Mouse (Mus musculus) embryonic facial prominence, embryonic 12.5 days (tissue): ENCODE measurements at regions not wholly inside any gene's neighbourhood (a gene's known extent, or its start where the extent isn't known, plus 50 kb on each side); places are given as distances from the start of the nearest gene placed in this dataset.
A peak's percentile ranks its signal among the peaks of the same experiment; 100 is the strongest.

Experiments
- ATAC-seq: fragments of 200-750 bp; cut with Nextera tagmentation; 2 replicates; pipeline ENCODE4 v1.8.0; 2017; ENCODE audit not compliant: insufficient number of reproducible peaks, insufficient read depth, low FRiP score, low TSS enrichment
- H3K27ac ChIP-seq: fragments of 300-500 bp; sonication (generic); 2 replicates; pipeline ENCODE4 v1.5.1; 2016; ENCODE audit warnings: mild to moderate bottlenecking
- H3K27me3 ChIP-seq: fragments of 300-500 bp; sonication (generic); 2 replicates; pipeline ENCODE4 v1.6.1; 2016; ENCODE audit warnings: mild to moderate bottlenecking, moderate library complexity
- H3K36me3 ChIP-seq: fragments of 300-500 bp; sonication (generic); 2 replicates; pipeline ENCODE4 v1.6.1; 2016; ENCODE audit warnings: mild to moderate bottlenecking
- H3K4me1 ChIP-seq: fragments of 300-500 bp; sonication (generic); 2 replicates; pipeline ENCODE4 v1.6.1; 2016
- H3K4me2 ChIP-seq: fragments of 300-500 bp; sonication (generic); replicated peaks from 2 replicates; pipeline ENCODE4 v1.6.1; 2016; ENCODE audit warnings: mild to moderate bottlenecking, moderate library complexity
- H3K4me3 ChIP-seq: fragments of 300-500 bp; sonication (generic); 2 replicates; pipeline ENCODE4 v1.5.1; 2016; ENCODE audit warnings: mild to moderate bottlenecking
- H3K9ac ChIP-seq: fragments of 300-500 bp; sonication (generic); 2 replicates; pipeline ENCODE4 v1.6.1; 2016; ENCODE audit warnings: mild to moderate bottlenecking, moderate library complexity
- H3K9me3 ChIP-seq: fragments of 300-500 bp; sonication (generic); 2 replicates; pipeline ENCODE4 v1.6.1; 2016; ENCODE audit warnings: mild to moderate bottlenecking, moderate library complexity
- WGBS: fragments of 180-500 bp; shearing (Covaris S2); methylation state at CpG from one replicate; pipeline ENCODE4 v1.1.7; 2016; 5-methylcytosine and 5-hydroxymethylcytosine counted together

- H3K4me2 ChIP-seq, result no peak overlapping the region
- no peak overlapping the region; the same call in 1 of the 2 replicates for H3K27ac ChIP-seq
- ATAC-seq, result 0 out of 2 replicates have a peak, but pooled peaks have one; percentile 47
These were observed 472.0 kb upstream of the Gm19410 start for GRCm38 (mm10) chr8:35293437-35294126.

GRCm38 (mm10) chr8:35296936-35297335 is 468.7 kb upstream of the Gm19410 start:
- no peak for ATAC-seq
- Histone ChIP-seq H3K27me3 (no peaks in the 10 kb centered on the region), H3K4me3 (no peak overlapping the region), H3K4me2 (no peak overlapping the region), H3K4me1 (0 out of 2 replicates have a peak, but pooled peaks cover 7% of the 10 kb centered on the region), H3K9me3 (no peaks in the 10 kb centered on the region), H3K36me3 (no peaks in the 10 kb centered on the region), H3K27ac (no peak overlapping the region), H3K9ac (no peak overlapping the region)
- 70% methylated on average over 6 of the region's 6 CpGs for WGBS

More at GRCm38 (mm10) chr8:35293437-35294126, 472.0 kb upstream of the Gm19410 start:
- Histone ChIP-seq H3K36me3 (no peaks in the 10 kb centered on the region), H3K9ac (no peak overlapping the region), H3K27me3 (no peaks in the 10 kb centered on the region), H3K4me3 (no peak overlapping the region), H3K4me1 (0 out of 2 replicates have a peak, but pooled peaks cover 7% of the 10 kb centered on the region), H3K9me3 (no peaks in the 10 kb centered on the region)
- WGBS, result 65% methylated on average over 14 of the region's 14 CpGs

- H3K9ac ChIP-seq, result no peak overlapping the region
- H3K27me3 ChIP-seq, result no peaks in the 10 kb centered on the region
- no peak overlapping the region for H3K27ac ChIP-seq
- H3K9me3 ChIP-seq, result no peaks in the 10 kb centered on the region
- no peak overlapping the region for H3K4me2 ChIP-seq
- H3K36me3 ChIP-seq, result no peaks in the 10 kb centered on the region
- ATAC-seq, result no peak
- no peaks in the 10 kb centered on the region for H3K4me1 ChIP-seq
- no peak overlapping the region for H3K4me3 ChIP-seq
- 92% methylated on average over 9 of the region's 9 CpGs for WGBS
These were observed 466.5 kb upstream of the Gm19410 start for GRCm38 (mm10) chr8:35299088-35299487.

GRCm38 (mm10) chr8:35300359-35300758 is 465.2 kb upstream of the Gm19410 start:
- Histone ChIP-seq H3K27me3 (no peaks in the 10 kb centered on the region), H3K9ac (no peak overlapping the region), H3K4me3 (no peak overlapping the region), H3K36me3 (no peaks in the 10 kb centered on the region), H3K9me3 (0 out of 2 replicates have a peak, but pooled peaks cover 9% of the 10 kb centered on the region), H3K27ac (no peak overlapping the region), H3K4me2 (no peak overlapping the region), H3K4me1 (no peaks in the 10 kb centered on the region)
- 56% methylated on average over 3 of the region's 3 CpGs for WGBS
- no peak for ATAC-seq

- Histone ChIP-seq H3K9me3 (0 out of 2 replicates have a peak, but pooled peaks cover 9% of the 10 kb centered on the region), H3K4me2 (no peak overlapping the region), H3K4me1 (no peaks in the 10 kb centered on the region), H3K36me3 (no peaks in the 10 kb centered on the region), H3K27ac (no peak overlapping the region), H3K27me3 (no peaks in the 10 kb centered on the region), H3K4me3 (no peak overlapping the region), H3K9ac (no peak overlapping the region)
- ATAC-seq, result no peak
- 79% methylated on average over 10 of the region's 10 CpGs for WGBS
These were observed 464.6 kb upstream of the Gm19410 start for GRCm38 (mm10) chr8:35300881-35301521.

GRCm38 (mm10) chr8:35302856-35303255 is 462.7 kb upstream of the Gm19410 start:
- no peak overlapping the region for H3K9ac ChIP-seq
- ATAC-seq, result no peak
- no peak overlapping the region for H3K27ac ChIP-seq
- H3K27me3 ChIP-seq, result no peaks in the 10 kb centered on the region
- H3K36me3 ChIP-seq, result no peaks in the 10 kb centered on the region
- WGBS, result 90% methylated on average over 7 of the region's 7 CpGs
- no peak overlapping the region for H3K4me2 ChIP-seq
- H3K4me3 ChIP-seq, result no peak overlapping the region
- 0 out of 2 replicates have a peak, but pooled peaks cover 9% of the 10 kb centered on the region for H3K9me3 ChIP-seq
- no peaks in the 10 kb centered on the region for H3K4me1 ChIP-seq

GRCm38 (mm10) chr8:35321270-35321865 is 444.2 kb upstream of the Gm19410 start:
- WGBS, result 82% methylated on average over 10 of the region's 10 CpGs
- no peak overlapping the region for H3K4me2 ChIP-seq
- H3K27me3 ChIP-seq, result no peaks in the 10 kb centered on the region
- ATAC-seq, result no peak
- no peaks in the 10 kb centered on the region for H3K4me1 ChIP-seq
- H3K9me3 ChIP-seq, result 0 out of 2 replicates have a peak, but pooled peaks cover 3% of the 10 kb centered on the region
- H3K36me3 ChIP-seq, result no peaks in the 10 kb centered on the region
- no peak overlapping the region for H3K27ac ChIP-seq
- no peak overlapping the region for H3K4me3 ChIP-seq
- no peak overlapping the region for H3K9ac ChIP-seq

GRCm38 (mm10) chr8:35323180-35323975 is 442.2 kb upstream of the Gm19410 start:
- no peak overlapping the region for H3K4me3 ChIP-seq
- no peak for ATAC-seq
- H3K9me3 ChIP-seq, result no peaks in the 10 kb centered on the region
- no peaks in the 10 kb centered on the region for H3K4me1 ChIP-seq
- H3K27me3 ChIP-seq, result no peaks in the 10 kb centered on the region
- no peak overlapping the region for H3K4me2 ChIP-seq
- no peaks in the 10 kb centered on the region for H3K36me3 ChIP-seq
- H3K9ac ChIP-seq, result no peak overlapping the region
- 76% methylated on average over 15 of the region's 15 CpGs for WGBS
- no peak overlapping the region for H3K27ac ChIP-seq
